Mouse (Mus musculus): ENCODE data around the gene Vmn2r49.
"Not testable (repeated sequence)": the region's sequence is repeated elsewhere in the genome, so short reads cannot be mapped to it uniquely, and the experiment has no call there.

Vmn2r49 gene

DNA sequence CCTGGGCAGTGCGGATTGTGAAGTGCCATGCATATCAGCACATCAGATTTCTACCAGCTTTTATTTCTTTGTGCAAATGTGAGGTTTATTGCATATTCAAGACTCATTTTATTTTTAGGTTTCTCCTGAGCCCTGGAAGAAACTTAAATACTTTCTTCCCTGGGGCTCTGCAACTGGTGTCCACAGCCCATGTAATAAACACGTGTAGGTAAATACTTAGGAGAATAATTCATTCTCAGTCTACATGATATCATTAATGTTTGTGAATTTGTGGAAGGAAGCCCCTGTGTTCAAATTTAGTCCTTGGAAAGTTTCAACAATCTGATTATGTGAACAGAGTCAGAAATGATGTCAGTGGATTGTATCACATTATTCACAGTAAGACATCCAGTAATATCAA lies at the start of gene Vmn2r49:
Gene Vmn2r49, minus strand, starts transcription at position 101 of the 400 bp plus-strand sequence.
- DNase-seq (ENCODE audit: extremely low spot score, low spot score): not testable (repeated sequence)

DNA sequence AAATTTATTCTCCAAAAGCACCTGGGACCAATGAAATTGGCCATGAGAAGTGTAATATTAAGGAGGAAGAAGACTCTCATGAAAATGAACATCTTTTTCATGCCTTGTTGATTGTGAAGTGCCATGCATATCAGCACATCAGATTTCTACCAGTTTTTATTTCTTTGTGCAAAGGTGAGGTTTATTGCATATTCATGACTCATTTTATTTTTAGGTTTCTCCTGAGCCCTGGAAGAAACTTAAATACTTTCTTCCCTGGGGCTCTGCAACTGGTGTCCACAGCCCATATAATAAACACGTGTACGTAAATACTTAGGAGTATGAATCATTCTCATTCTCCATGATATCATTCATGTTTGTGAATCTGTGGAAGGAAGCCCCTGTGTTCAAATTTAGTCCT lies 38.6 kb downstream of the Vmn2r49 start, which contains the start of gene Vmn2r48:
Gene Vmn2r48, minus strand, starts transcription at position 101 of the 400 bp plus-strand sequence.
- not testable (repeated sequence) for DNase-seq (ENCODE audit: extremely low spot score, low spot score)
